Mouse (Mus musculus) 3T3-L1 (cell line): ENCODE measurements around the gene Catsperg1.
"Not testable (repeated sequence)": the region's sequence is repeated elsewhere in the genome, so short reads cannot be mapped to it uniquely, and the experiment has no call there.

Experiments
- DNase-seq: peaks from one replicate; pipeline ENCODE4 v3.0.0-alpha.2; 2015; ENCODE audit warnings: low read depth, low spot score

The Catsperg1 gene

GRCm38 (mm10) chr7:29213675-29214082 is at the start of gene Catsperg1:
Gene Catsperg1 (minus strand): TSS chr7:29214035.
- no peak for DNase-seq

DNA sequence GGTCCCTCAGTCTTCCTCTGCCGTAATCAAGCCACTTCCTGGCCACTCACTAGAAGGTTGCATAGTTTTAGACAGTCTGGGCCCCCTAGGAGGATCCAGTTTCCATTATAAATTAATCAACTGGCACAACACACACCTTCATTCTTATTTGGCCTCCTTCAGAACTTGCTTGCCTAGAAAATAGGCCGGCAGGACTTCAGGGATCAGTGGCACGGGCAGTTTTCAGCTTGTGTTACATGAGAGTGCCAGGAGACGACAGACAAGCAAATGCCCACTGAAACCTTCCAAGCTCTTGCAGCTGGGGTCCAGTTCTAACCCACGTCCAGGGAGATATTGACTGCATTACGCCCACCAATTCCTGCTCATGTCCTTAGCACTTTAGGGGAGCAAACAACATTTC is 48.3 kb upstream of the Catsperg1 start:
- no peak for DNase-seq

- no peak for DNase-seq
These were observed 46.2 kb upstream of the Catsperg1 start for GRCm38 (mm10) chr7:29259781-29260730.

GRCm38 (mm10) chr7:29257368-29257767 is 43.5 kb upstream of the Catsperg1 start:
- no peak for DNase-seq

- DNase-seq, result no peak
These were observed 42.0 kb upstream of the Catsperg1 start for GRCm38 (mm10) chr7:29255875-29256274.

DNA sequence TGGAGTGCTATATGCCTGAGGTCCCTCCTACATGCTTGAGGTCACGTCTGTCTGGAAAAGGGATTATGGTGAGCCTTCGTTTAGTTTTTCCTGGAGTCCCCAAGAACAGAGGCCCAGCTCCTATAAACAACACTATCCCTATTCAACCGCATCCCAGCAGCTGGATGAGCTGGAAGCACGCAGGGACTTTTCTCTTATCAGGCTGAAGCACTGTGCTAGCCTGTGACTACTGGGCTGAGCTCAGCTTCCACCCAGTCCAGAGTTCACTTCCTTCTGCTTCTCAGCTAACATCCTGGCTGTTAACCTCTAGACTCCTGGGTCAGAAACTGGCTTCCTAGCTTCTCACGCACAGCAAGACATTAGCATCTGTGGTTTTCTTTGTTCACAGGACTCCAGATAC is 40.0 kb upstream of the Catsperg1 start:
- DNase-seq, result no peak

DNA sequence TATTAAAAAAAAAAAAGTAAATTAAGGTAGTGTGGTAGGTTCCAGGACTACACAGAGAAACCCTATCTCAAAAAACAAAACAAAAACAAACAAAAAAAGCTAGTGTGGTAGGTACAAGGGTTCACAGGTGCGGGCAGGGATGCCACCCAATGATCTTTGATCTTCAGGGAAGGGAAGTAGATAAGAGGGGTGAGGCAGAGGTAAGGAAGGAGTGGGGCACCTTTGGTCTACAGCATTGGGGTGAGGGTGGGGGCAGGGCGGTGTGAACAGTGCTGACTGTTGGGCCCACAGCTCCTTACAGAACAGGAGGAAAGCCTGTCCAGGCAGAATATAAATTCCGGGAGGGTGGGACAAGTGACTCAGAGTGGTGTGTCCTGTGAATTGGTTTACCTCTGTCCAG is 37.3 kb upstream of the Catsperg1 start:
- DNase-seq, result no peak

DNA sequence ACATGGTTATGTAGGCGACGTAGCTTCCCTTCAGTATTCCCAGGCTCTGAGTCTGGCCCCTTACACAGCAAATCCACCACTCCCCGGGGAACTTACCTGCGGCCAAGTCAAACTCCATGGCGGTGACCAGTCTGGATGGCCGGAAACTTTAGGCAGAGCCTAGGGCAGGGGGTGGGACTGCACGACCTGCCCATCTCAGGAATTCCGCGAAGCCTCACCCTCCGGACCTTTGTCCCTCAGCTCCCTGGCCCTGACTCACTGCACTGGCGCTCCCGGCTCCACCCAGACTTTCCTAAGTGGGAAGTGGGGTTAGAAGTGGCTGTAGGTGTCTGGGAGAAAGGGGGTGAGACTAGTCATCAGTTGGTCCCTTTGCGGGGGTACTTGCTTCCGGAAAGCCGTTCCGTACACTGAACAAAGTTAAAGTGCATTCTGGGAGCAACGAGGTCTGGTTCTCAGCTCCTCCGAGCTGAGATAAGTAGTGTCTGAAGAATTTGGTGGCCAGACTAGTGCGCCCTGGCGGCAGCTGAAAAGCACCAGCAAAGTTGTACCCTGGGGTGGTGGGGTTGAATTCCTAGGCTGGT is 34.5 kb upstream of the Catsperg1 start, which contains the start of gene 2200002D01Rik:
Gene 2200002D01Rik, minus strand, starts transcription at position 206 of the 581 bp plus-strand sequence.
- peak; percentile 32 for DNase-seq

DNA sequence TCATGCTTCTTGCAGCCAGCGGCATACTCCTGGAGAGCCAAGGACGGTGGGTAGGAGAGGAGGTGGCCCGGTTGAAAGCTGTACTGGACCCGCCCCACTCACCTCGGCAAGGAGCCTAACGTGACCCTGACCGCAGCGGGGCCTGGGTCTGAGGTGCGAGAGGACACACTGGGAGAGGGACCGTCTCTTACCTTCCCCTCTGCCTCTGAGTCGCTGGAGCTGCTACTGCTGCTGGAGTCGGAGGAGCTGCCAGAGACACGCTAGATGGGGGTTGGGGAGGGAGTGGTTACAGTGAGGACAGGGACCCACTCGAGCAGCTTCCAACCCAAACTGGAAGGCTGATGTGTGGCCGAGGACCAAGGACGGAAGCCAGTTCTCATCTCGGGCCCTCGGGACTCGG is 33.9 kb upstream of the Catsperg1 start:
- DNase-seq, result no peak

GRCm38 (mm10) chr7:29247314-29247700 is 33.5 kb upstream of the Catsperg1 start:
- DNase-seq, result peak; percentile 50

GRCm38 (mm10) chr7:29246619-29247313 is 32.9 kb upstream of the Catsperg1 start:
- DNase-seq, result no peak

DNA sequence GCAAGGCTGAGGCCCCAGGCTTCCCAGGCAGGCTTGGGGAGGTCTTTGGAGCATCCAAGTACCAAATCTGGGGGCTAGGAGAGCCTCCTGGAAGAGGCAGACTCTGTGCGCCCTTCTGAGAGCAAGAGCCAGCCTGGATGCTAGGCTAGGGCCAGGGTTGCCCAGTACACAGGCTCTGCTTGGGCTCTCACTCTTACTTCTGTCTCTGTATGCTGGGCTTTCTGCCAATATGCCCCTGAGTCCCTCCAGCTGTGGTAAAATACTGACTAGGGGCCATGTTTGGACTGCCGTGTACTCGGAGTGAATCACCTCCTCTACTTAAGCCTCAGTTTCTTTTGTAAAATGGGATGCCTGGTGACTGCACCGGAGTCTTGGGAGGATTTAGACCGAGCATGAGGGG is 32.2 kb upstream of the Catsperg1 start:
- no peak for DNase-seq

DNA sequence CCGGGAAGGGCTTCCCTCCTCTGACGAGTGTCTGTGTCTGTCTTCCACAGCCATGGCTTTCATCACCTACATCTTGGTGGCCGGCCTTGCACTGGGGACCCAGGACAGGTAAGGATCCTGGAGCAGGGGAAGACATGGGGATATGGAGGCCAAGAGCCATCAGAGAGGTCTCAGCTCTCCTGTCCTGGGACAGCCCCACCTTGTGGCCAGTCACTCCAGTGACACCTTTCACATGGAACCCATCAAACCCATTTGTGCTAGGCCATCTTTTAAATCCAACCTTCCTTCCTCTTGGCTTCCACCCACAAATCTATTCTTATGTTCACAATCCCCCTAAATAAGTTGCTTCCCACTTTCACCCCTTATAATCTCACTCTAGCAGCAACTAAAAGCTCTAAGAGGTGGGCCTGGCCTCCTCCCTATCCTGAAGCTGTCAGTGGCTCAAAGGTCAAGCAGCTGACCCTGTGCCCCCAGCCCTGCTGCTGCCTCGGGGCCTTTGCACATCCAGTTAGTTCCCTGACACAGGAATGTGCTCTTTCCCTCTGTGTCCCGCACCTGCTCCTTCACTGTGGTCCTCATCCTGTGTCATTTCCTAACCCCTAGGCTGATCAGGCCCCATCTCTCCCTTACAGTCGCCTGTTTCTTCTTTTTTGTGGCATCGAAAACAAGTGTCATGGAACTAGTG is 31.0 kb upstream of the Catsperg1 start:
- peak; percentile 35 for DNase-seq

DNA sequence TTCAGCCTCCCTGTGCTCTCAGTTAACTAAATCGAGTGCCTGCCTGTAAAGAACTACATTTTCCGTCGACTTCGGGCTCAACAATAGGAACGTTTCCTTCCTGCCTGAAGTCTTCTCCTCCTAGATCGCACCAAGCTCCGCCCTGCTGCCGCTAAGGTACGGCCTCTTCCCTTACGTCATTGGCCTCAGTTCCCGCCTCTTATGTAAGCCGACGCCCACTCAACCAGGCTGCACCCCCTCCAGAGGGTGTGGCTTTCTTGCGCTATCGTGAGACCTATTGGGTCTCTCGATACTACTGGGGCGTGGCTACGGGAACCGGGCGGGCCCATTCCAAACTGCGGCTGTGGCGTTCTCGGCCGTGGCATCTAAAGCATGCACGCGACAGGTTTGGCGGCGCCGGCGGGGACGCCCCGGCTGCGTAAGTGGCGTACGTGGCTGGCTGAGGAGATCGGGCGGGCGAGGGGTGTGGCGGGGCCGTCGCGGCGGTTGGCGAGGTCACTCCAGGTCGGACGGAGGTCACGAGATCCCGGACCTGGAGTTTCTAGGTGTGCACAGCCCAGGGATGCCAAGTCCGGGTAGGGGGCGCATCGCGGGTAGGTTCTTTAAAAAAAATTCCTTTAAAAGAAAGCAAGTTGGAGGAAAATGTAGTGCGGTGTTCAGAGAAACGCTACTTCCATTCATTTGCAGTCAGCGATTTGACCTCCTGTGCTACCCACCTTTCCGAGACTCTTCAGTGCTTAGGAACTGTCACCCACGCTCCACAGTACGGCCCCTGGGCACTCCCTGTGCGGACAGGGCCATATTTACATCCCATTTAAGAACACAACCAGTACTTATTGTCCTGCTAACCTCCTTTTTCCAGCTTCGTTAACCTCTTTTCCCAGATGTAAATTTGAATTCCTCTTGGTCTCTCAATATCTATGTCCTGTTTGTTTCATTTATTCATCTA is 24.5 kb upstream of the Catsperg1 start, which contains the start of gene Yif1b:
Gene Yif1b, plus strand, starts transcription at position 311 of the 949 bp plus-strand sequence.
- peak; percentile 98 for DNase-seq

GRCm38 (mm10) chr7:29237596-29237995 is 23.8 kb upstream of the Catsperg1 start:
- not testable (repeated sequence) for DNase-seq

DNA sequence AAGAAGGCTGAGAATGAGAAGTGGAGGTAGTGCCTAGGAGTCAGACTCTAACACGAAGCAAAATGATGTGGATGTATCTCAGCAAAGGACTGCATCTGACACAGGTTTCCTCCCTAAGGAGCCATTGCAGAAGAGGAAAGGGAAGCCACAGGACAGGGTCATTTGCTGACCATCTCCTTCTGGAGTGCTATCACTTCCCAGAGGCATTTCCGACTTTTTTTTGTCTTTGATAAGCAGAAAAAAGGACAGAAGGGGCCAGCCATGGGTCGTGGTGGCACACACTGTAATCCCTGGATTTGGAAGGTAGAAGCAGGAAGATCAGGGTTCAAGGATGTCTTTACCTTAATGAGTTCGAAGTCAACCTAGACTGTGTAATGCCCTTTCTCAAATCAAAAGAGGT is 22.8 kb upstream of the Catsperg1 start:
- no peak for DNase-seq

DNA sequence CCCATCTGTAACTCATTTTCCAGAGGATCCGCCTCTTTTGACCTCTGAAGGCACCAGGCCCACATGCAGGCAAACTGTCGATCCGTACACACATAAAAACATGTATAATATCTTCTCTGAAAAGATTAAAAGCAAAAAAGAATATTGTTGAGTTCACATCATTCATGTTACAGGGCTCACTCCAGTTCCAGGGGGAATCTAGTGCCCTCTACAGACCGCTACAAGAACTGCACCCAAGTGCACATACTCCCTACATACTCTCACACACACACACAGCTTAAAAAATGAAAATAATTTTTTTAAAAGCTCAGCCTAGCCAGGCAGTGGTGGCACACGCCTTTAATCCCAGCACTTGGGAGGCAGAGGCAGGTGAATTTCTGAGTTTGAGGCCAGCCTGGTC is 20.8 kb upstream of the Catsperg1 start:
- no peak for DNase-seq

DNA sequence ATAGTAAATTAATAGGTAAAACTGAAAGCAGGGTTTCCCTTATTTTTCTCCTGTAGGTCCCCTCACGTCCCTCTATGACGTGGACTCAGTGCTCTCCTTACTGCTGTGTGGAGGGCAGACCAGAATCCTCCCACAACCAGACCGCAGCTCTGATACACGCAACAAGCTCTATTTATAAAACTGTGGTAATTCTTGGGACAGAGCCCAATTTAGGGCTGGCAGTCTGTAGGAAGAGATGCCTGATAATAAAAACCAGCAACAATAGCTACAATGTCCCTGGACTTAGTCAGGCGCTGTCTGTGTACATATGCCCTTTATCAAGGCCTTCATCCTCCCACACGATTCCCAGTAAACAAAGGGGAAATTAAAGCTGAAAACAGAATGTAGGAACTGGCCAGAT is 19.9 kb upstream of the Catsperg1 start:
- peak; percentile 77 for DNase-seq

GRCm38 (mm10) chr7:29232247-29233013 is 18.6 kb upstream of the Catsperg1 start, which contains the start of gene Kcnk6:
Gene Kcnk6 (minus strand): TSS chr7:29232515.
- no peak for DNase-seq

- no peak for DNase-seq
These were observed 17.7 kb upstream of the Catsperg1 start for GRCm38 (mm10) chr7:29231517-29231916.
